In genomic region chr14:75565534-75566140, GRCm38 (mm10) we compare ENCODE assay signal across 10 mouse cellular contexts. TPM values are rescaled to one million over a fixed set of nuclear protein-coding genes. Genes with fewer than 3 reads are reported as not detected.
DNase-seq lines count a peak whose midpoint lies in the region; ATAC-seq and TF ChIP-seq lines count a peak whose summit lies in the region.
"Had no signal": no experiment of that assay in that cellular context is flagged by ENCODE, and none has a peak within 500 bp of the region (broad histone marks: within the 10 kb centered on the region; RNA-seq: fewer than 3 reads in every experiment).

No protein-coding gene starts in this region.

- no peaks in the 10 kb centered on the region for H3K27me3 ChIP-seq in forebrain, embryonic 11.5 days (ENCODE audit: control insufficient read depth, insufficient read depth, low read length)
- H3K27me3 ChIP-seq in hindbrain, embryonic 11.5 days (ENCODE audit: control insufficient read depth, insufficient read depth, low read length), result no peaks in the 10 kb centered on the region
- H3K27me3 ChIP-seq in midbrain, embryonic 16.5 days (ENCODE audit: control insufficient read depth, insufficient read depth, low read depth, low read length), result no peaks in the 10 kb centered on the region
- H3K27me3 ChIP-seq: liver, embryonic 15.5 days had no signal

- no peak overlapping the region for H3K4me2 ChIP-seq in forebrain, embryonic 11.5 days (ENCODE audit: low read depth, low read length, severe bottlenecking)
- H3K4me2 ChIP-seq in hindbrain, embryonic 11.5 days (replicated peaks; ENCODE audit: low read depth, low read length), result no peak overlapping the region
- H3K4me2 ChIP-seq in midbrain, embryonic 16.5 days (ENCODE audit: low read length), result no peak overlapping the region
- H3K4me2 ChIP-seq: liver, embryonic 15.5 days had no signal

- DNase-seq in lung, adult 18-20 months, result peak; percentile 2 to 11
- no peak for DNase-seq in lung, adult 2 months
- peak; percentile 82 for DNase-seq in forebrain, embryonic 11.5 days (ENCODE audit: low spot score)
- DNase-seq in hindbrain, embryonic 11.5 days (ENCODE audit: low spot score), result peak; percentile 60
- DNase-seq in layer of hippocampus, postnatal 25 days (ENCODE audit: extremely low spot score in 1 of 2, low spot score in 1 of 2), result peak; percentile 47 to 50
- peak; percentile 43 for DNase-seq in testis, postnatal 14 days (ENCODE audit: low spot score)

- WGBS in lung, adult 2 months, result 63% methylated on average over 14 of the region's 14 CpGs
- WGBS in forebrain, embryonic 11.5 days, result 46% methylated on average over 14 of the region's 14 CpGs
- 57% methylated on average over 14 of the region's 14 CpGs for WGBS in hindbrain, embryonic 11.5 days
- WGBS in midbrain, embryonic 16.5 days, result 27% methylated on average over 14 of the region's 14 CpGs

- no peak overlapping the region for H3K4me3 ChIP-seq in lung, adult 2 months (replicated peaks; ENCODE audit: extremely low read depth, low read depth, low read length)
- no peak overlapping the region for H3K4me3 ChIP-seq in forebrain, embryonic 11.5 days (ENCODE audit: low read depth, low read length)
- no peak overlapping the region for H3K4me3 ChIP-seq in hindbrain, embryonic 11.5 days (ENCODE audit: low read depth, low read length)
- H3K4me3 ChIP-seq in midbrain, embryonic 16.5 days (ENCODE audit: low read depth, low read length), result no peak overlapping the region
- H3K4me3 ChIP-seq: liver, embryonic 15.5 days had no signal

- peak overlapping the region; percentile 57 for H3K27ac ChIP-seq in forebrain, embryonic 11.5 days (ENCODE audit: low read depth, low read length)
- H3K27ac ChIP-seq in hindbrain, embryonic 11.5 days (ENCODE audit: low read depth, low read length), result peak overlapping the region; percentile 45
- peak overlapping the region; percentile 30 for H3K27ac ChIP-seq in midbrain, embryonic 16.5 days (ENCODE audit: low read length)
- H3K27ac ChIP-seq: liver, embryonic 15.5 days had no signal

- peak; percentile 83 for ATAC-seq in forebrain, embryonic 11.5 days (replicated peaks; ENCODE audit: low FRiP score)
- peak; percentile 86 for ATAC-seq in hindbrain, embryonic 11.5 days (ENCODE audit: low FRiP score)
- peak; percentile 90 for ATAC-seq in midbrain, embryonic 16.5 days
- ATAC-seq in monocyte, adult 5-6 weeks (replicated peaks; ENCODE audit: insufficient number of reproducible peaks, low FRiP score, low TSS enrichment, poor library complexity, severe bottlenecking), result no peak

- no peak overlapping the region for H3K9ac ChIP-seq in forebrain, embryonic 11.5 days (ENCODE audit: low read length)
- H3K9ac ChIP-seq in hindbrain, embryonic 11.5 days (ENCODE audit: low read depth, low read length), result no peak overlapping the region
- no peak overlapping the region; the same call in 1 of the 2 replicates for H3K9ac ChIP-seq in midbrain, embryonic 16.5 days (ENCODE audit: low read depth, low read length)
- H3K9ac ChIP-seq: liver, embryonic 15.5 days had no signal

- H3K36me3 ChIP-seq in forebrain, embryonic 11.5 days (ENCODE audit: control insufficient read depth, insufficient read depth, low read length), result no peaks in the 10 kb centered on the region
- H3K36me3 ChIP-seq in hindbrain, embryonic 11.5 days (ENCODE audit: control insufficient read depth, insufficient read depth, low read length), result no peaks in the 10 kb centered on the region
- no peaks in the 10 kb centered on the region for H3K36me3 ChIP-seq in midbrain, embryonic 16.5 days (ENCODE audit: control insufficient read depth, insufficient read depth, low read length)
- H3K36me3 ChIP-seq: liver, embryonic 15.5 days had no signal

- H3K9me3 ChIP-seq in forebrain, embryonic 11.5 days (ENCODE audit: control insufficient read depth, low read length), result no peaks in the 10 kb centered on the region
- H3K9me3 ChIP-seq in hindbrain, embryonic 11.5 days (ENCODE audit: control insufficient read depth, low read length), result no peaks in the 10 kb centered on the region
- H3K9me3 ChIP-seq in midbrain, embryonic 16.5 days (replicated peaks; ENCODE audit: control insufficient read depth, low read length, poor library complexity, severe bottlenecking), result no peaks in the 10 kb centered on the region
- H3K9me3 ChIP-seq: liver, embryonic 15.5 days had no signal

- TF ChIP-seq CTCF in lung, adult 2 months (IDR thresholded peaks at IDR 0.05; ENCODE audit: insufficient read depth, low read length), result no peak

- H3K4me1 ChIP-seq in lung, adult 2 months (ENCODE audit: control insufficient read depth, insufficient read depth, low read length), result no peaks in the 10 kb centered on the region
- H3K4me1 ChIP-seq in forebrain, embryonic 11.5 days (replicated peaks; ENCODE audit: control insufficient read depth, insufficient read depth, low read length), result peaks cover 7% of the 10 kb centered on the region; the same call in 1 of the 2 replicates
- H3K4me1 ChIP-seq in hindbrain, embryonic 11.5 days (replicated peaks; ENCODE audit: control insufficient read depth, insufficient read depth, low read length), result peaks cover 3% of the 10 kb centered on the region
- peaks cover 19% of the 10 kb centered on the region for H3K4me1 ChIP-seq in midbrain, embryonic 16.5 days (ENCODE audit: control insufficient read depth, insufficient read depth, low read length)

- no peak for TF ChIP-seq POLR2A in lung, adult 2 months (IDR thresholded peaks at IDR 0.05; ENCODE audit: borderline replicate concordance, extremely low read depth, low read depth, low read length)

RNA-seq across cellular contexts. Expression of gene Spert, which starts 27.3 kb away (rescaled TPM):
- 0.08 TPM in 1 of 2 replicates, not detected in the other for polyA plus RNA-seq in lung, adult 2 months (2012; rRNA removed)
- polyA plus RNA-seq in forebrain, embryonic 11.5 days (2014; fragmentation: Nextera tagmentation; extraction: Ambion mirVana), result not detected in 2 replicates
- not detected in 2 replicates for polyA plus RNA-seq in hindbrain, embryonic 11.5 days (2014; fragmentation: Nextera tagmentation; extraction: Ambion mirVana)
- not detected for total RNA-seq in layer of hippocampus, postnatal 25 days (2021)
- polyA plus RNA-seq in midbrain, embryonic 16.5 days (2015; fragmentation: Nextera tagmentation; extraction: Ambion mirVana), result not detected in 2 replicates
- 4.4 TPM in 1 of 3 replicates, not detected in the others for total RNA-seq in monocyte, adult 5-6 weeks (2017)
- total RNA-seq: ES-E14 had no signal
- polyA plus RNA-seq: liver, embryonic 15.5 days had no signal
